Mouse (Mus musculus) 3T3-L1 (cell line): ENCODE measurements around the gene Amdhd2.

Source experiments
- DNase-seq: peaks from one replicate; pipeline ENCODE4 v3.0.0-alpha.2; 2015; ENCODE audit warnings: low read depth, low spot score

The Amdhd2 gene

DNA sequence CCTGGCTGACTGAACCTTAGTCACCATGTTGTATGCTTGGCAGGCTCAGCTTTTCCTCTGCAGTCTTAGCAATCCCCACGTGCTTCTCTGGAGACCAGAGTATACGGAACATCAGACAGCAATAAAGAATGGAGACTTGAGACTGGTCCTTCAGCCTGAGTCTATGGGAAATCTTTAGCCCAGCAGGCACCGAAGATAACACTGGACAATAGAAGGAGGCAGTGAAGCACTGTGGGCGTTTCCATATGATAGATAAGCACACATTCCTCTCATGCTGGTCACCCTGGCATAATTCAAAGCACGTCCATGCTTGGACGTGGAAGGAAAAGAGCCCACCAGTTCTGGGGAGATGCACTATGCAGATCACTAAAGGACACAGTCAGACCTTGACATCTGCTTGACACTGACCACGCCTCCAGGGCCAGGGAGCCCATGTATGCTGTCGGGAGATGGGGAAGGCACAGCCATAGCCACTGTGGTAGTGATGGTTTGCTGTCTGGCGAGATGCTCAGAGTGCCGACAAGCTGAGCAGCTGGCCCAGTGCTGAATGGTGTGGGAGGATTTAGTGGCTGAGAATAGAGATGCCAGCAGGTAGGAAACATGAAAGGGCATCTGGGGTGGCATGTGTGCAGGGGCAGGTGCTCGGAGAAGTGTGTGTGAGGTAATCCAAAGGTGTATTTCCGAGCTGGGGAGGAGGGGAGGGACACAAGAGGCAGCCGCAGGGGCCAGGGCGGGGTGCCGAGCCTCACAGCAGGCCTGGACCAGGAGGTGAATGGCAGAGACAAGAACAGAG lies 33.7 kb upstream of the Amdhd2 start:
- DNase-seq: peak; percentile 26

DNA sequence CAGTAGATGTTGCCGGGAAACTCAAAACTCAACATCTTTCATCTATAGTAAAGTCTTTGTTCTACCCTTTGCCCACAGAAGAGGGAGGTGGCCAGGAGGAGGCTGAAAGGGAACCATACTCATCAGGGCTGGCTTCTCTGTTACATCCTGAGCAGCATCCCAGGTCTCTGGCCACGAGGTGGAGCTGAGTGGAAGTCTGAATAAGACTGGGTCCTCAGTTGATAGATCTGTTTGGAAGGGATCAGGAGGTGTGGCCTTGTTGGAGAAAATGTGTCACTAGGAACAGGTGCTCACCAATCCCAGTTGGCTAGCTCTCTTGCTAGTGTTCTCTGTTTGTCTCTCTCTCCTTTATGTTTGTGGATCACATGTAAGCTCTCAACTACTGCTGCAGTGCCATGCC lies 31.8 kb upstream of the Amdhd2 start:
- DNase-seq: no peak

DNA sequence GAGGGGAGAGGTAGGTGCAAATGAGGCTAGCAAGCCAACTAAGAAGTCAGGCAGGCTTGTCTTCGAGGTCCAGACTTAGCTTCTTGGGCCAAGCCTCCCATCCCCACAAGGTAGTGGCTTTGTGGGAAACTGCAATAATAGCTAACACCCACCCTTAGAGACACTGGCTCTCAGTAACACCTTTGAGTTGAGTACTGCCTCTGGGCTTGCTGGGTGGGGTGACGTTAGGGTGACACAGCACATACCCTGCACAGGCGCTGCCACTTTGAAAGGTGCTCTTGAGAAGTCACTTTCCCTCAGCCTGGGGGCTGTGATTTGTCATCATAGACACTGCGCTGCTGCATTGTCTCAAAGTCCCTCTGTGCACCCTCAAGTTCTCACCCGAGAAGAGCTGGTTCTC lies 30.2 kb upstream of the Amdhd2 start:
- DNase-seq: no peak

DNA sequence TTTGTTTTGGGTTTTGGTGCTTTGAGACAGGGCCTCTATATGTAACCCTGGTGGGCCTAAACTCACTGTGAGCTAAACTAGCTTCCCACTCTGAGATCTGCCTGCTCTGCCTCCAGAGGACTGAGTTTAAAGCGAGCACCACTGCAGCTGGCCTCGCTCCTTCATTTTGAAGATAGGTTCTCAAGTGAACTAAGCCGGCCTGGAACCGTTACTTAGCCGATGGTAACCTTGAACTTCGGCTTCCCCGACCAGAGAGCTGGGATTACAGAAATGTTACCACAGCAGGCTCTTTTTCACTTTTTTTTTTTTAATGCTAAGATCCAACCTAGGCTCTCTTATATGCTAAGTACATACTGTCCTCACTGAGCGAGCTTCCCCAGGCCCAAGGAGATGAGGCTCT lies 29.7 kb upstream of the Amdhd2 start:
- no peak for DNase-seq

DNA sequence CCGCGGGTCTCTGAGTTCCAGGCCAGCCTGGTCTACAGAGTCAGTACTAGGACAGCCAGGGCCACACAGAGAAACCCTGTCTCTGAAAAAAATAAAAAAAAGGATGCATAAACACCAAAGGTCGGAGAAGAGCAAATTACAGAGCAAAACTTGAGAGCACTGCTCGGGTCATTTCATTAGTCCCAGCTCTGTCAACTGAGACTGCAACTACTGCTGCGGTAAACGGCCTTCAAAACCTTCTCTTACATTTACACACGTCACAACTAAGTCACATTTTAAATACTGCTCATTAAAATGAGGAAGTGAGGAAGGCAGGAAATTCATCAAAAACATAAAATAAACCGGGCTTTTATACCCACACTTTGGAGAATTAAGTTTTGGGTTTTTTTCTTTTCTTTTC lies 29.3 kb upstream of the Amdhd2 start:
- no peak for DNase-seq

DNA sequence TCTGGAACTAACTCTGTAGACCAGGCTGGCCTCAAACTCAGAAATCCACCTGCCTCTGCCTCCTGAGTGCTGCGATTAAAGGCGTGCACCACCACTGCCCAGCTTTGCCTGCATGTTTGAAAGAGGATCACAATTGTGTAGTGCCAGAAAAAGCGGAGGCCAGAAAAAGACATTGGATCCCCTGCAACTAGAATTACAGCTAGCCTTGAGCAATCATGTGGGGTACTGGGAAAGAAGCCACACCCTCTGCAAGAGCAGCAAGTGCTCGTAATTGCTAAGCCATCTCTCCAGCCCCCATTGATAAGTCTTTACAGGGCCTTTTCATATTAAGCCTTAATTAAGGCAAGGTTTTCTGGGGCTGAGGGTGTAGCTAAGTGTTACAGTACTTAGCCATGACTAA lies 27.9 kb upstream of the Amdhd2 start:
- DNase-seq: no peak

DNA sequence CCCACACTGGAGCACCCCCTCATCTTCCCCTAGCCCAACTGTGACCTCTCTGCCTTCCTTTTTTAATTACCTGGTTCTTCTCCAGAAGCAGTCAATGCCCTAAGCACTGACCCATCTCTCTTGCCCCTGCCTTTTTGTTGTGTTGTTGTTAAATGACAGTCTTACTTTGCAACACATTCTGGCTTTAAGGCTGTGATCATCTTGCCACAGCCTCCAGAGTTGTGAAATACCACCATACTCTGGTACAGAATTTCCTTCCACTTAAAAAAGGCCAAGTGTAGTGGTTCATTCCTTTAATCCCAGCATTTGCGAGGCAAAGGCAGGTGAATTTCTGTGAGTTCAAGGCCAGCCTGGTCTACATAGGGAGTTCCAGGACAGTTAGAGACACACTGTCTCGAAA lies 27.4 kb upstream of the Amdhd2 start:
- DNase-seq: no peak

DNA sequence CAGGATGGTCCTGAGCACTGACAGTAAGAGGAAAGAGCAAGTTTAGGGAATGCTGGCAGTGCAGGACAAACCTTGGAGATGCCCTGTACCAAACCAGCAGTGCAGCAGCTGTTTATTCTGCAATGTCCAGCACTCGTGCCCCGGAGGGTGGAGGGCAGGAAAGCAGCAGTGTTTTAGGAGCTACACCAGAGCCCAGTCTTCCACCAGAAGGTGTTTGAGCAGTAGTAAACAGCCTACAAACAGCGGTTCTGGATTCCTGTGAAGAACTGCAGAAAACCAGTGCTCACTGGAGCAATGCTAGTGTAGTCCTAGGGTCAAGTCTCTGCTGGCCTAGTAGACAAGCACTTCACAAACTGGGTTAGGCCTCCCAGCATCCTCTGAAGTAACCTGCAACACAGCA lies 10.7 kb upstream of the Amdhd2 start:
- no peak for DNase-seq

DNA sequence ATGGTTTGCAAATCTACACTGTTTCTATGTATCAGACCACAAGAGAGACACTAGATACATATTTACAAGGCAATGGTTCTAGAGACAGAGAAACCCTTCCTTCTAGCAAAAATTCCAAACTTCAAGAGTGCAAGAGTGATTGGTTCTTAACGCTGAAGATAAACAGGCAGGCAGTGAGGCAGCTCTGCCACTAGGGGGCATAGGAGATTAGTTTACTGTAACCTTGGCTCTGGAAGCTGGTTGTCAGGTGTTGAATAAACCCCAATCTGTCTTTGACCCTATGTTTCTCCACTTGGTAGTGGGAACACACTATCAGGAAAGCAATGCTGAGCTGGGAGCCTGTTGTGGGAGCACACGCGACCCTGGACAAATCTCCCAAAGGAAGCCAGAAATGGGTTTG lies 9.9 kb upstream of the Amdhd2 start:
- peak; percentile 87 for DNase-seq

DNA sequence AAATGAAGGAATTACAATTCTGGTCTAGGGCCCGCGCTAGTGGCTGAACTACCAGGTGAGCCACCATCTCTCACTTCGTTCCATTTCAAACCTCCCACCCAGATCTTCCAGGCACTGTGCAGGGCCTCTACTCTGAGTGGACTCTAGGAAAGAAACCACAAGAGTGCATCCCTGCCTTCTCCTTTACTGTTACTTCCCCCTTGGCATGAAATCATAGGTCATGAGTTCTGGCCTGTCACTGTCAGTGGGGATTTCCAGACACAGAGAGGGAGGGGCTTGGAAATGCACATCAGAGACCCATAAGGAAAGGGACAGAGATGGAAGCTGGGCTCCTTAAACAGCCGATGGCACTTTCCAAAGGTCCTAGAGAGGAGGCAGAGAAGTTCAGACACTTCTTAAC lies 8.2 kb upstream of the Amdhd2 start:
- DNase-seq: no peak

DNA sequence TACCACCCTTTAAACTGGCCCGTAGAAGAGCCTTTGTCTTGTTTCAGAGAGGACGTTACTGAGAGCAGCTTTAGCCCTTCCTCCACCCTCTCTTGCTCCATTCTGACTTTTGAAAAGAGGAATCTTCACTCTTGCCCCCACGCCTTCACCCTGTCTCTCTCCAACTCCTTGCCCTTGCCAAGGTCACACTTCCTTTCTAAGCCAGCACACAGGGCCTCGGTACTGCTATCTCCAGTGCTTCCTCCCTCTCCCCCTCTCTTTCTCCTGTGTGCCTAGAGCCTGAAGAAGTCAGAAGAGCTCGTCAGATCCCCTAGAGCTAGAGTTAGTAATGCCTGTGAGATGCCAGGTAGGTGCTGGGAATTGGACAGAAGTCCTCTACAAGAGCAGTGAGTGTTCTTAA lies 7.2 kb upstream of the Amdhd2 start:
- no peak for DNase-seq

DNA sequence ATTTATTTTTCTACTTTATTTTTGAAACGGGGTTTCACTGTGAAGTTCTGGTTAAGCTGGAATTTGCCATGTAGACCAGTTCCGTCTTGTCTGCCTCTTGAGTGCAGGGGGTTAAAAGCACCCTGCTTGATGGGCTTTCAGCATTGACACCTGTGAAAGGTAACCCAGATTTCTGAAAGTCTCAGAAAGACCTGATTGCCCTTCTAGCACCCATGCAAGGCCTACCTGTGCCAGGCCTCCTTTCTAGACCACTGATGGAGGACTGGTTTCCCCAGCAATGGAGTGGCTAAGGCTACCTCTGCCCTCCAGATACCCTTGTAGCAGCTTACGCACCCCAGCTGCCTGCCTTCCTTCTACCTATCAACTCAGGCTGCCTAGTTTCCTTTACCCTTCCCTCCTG lies 6.6 kb upstream of the Amdhd2 start:
- no peak for DNase-seq

DNA sequence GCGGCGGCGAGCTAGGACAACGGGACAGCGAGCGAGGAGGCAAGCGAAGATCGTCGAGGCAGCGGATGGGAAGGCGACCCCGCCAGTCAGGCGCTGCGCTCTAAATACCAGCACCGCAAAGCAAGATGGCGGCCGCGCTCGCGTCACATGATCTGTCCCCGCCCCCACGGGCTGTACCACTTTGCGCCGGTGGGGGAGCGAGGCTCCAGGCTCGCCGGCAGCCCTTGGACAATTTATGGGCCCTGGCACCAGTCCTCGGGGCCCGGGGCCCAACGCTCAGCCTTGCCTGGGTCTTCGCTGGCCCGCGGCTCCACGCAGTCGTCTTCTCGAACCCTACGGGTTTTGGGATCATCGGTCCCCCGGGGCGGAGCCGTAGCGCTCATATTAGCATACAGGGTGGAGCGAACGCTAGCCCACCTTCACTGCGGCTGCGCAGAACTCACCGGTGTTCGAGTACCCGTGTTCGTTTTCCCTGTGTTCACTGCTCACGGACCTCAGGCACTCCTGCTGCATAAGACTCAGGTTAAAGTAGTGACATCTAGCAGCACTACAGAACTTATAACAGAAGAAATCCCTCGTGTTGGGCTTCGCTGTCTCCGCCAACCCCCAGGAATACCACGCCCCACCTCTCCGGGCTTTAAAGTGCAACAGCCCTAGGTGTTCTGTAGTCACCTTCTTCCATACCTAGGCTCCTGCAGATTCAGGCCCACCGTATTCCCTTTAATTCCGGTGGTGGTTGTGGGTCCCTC lies 5.9 kb upstream of the Amdhd2 start, which contains the start of gene Atp6v0c:
Gene Atp6v0c, minus strand, starts transcription at position 386 of the 749 bp plus-strand sequence.
- DNase-seq: peak; percentile 97

DNA sequence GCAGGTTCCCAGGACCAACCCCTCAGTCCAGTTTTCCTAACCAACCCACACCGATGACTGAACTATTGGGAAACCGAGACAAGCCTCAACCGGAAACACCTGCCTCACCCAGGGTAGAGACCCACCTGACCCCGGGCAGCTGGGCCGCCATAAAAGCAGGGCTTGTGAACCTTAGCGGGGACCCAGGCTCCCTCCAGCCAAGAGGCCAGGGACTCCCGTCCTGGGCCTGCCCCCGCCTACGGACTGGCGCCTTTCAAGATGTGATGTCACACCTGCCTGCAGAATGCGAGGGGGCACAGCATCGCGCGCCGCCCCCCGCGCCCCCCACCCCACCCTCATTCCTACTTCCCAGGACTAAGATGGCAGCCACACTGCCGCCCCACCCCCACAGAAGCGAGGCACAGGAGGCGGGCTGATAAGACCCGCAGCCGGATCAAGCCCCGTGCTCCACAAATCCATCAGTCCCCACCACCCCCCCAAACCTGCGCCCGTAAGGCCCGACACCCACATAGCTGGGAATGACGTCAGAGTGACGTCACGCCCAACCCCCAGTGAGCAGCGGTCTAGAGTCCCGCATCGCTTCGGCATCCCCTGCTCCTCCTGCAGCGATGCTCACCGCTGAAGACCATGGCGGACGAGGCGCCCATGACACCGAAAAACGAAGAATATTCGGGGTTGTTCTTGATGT lies 5.2 kb upstream of the Amdhd2 start:
- peak; percentile 65 for DNase-seq

DNA sequence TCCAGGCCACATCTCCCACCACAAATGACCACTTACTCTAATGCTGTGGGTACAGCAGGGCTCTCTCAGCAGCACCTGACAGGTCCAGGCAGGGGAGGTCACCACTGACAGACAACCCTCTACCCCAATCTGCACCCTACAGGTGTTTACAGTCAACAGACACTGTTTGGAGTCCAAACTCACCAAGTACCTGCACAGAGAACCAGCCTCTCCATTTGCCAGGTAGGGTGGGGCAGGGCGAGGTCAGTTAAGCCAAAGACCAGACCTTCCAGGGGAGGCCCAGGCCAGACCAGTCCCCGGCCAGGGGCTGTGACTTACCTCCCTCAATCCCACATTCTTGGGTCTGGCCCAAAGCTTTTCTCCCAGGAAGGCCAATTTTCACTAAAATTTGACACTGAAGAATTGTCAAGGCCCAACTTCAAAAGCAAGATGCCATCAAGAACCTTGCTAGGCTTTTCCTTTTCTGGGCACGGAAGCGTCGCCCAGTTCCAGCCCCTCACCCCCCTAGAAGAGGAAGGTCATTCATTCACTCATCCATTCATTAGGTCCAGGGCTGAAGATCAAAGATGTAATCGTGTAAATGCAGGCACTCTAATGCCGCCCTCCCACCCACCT lies 4.4 kb upstream of the Amdhd2 start:
- no peak for DNase-seq

DNA sequence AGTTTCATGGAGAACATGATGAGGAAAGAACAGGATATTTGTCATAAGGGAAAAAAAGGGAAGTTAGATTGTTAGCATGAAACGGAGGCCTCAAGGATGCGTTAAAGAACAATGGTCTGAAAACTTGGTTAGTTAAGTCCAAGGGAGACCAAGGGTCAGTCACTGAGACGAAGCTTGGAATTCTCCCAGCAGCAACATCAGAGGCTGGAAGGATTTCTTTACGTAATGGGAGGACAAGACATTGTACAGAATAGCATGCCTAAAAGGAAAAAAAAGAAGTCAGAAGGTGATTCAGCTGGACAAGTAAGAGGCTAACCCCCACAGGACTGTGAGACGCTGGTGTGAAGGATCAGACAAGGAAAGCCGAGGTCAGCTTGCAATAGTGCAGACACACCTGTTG lies 3.6 kb upstream of the Amdhd2 start:
- no peak for DNase-seq

DNA sequence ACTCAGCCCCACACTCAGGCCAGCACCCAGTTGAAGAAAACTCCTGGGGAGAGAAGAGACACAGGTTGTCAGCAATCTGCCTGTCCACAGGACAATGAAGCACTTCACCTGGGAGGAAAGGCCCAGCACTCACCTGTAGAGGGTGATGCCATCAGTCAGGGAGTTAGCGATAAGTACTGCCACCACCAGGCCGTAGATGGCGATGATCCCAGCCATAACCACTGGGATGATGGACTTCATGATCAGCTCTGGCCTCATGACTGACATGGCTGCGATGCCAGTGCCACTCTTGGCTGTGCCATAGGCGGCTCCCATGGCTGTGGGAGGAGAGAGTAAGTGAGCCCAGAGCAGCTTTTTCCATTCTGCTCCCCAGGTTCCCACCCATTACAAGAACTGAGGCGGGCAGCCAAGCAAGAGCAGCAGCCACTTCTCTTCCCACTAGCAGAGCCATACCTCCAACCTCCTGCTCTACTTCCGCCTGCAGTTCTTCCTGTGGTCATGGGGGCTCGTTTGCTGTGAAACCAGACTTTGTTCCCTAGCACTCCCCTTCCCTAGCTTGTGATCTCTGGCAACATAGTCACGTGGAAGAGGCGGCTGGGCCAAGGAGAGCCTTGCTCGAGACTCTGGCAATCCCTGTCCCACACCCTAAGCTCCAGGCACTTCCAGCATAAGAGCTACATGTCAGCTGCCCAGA lies 1.1 kb upstream of the Amdhd2 start:
- no peak for DNase-seq

DNA sequence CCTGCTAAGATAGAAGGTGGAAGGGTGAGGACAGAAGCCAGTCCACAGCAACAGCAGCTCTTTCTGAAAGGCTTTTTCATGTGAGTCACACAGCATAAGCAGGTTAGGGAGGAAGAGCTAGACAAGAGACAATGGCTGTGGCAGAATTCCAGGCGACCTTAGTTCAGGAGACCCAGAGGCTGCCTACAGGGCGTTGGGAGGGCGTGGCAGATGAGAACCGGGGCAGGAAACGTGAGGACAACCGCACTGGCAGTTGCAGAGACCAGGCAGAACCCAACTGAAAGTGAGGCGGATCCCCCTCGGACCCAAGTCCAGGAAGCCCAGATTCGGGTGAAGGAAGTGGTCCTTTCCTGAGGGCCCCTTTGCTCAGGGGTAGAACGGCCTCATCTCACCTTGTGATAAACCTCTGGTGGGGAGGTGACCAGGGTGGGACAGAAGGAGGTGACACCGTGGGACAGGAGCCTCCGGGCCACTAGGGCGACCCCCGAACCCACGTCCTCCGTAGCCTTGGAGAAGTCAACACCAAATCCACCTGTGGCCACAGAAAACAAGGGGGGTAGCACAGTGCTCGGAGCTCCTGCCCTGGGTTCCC lies 886 bp downstream of the Amdhd2 start:
- peak; percentile 76 for DNase-seq

DNA sequence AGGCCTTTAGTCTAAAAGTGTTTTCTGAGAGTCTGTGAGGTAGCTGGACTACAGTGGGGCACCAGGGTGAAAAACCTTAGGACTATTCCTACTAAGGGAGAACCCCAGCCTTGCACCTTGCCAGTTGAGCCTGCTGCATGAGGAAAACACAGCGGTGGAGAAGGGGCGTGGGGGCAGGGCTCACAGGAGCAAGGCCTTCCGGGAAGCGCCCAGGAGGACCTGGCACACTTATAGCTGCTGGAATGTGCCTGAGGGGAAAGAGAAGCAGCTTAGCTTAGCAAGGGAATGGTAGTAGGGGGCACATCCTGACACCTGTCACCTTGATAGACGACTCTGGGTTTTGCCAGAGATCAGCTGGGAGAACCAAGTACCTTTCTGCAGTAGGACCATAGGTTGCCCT lies 2.1 kb downstream of the Amdhd2 start:
- no peak for DNase-seq

DNA sequence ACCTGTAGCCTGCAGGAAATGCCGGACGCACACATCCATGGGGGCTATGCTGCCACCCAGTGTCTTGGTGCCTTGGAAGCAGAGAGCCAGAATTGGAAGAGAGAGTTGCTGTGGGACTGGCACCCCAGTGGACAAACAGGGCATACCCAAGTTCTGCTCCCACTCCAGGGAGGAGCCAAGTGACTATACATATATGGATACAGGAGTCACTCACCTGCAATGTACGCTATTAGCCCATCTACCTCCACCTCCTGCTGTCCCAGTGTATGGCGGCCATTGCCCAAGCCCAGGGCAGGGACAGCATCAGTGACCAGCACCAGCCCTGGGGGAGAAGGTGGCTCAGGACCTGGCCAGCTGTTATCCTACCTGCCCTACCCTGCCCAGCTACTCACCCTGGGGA lies 6.0 kb downstream of the Amdhd2 start:
- DNase-seq: no peak

DNA sequence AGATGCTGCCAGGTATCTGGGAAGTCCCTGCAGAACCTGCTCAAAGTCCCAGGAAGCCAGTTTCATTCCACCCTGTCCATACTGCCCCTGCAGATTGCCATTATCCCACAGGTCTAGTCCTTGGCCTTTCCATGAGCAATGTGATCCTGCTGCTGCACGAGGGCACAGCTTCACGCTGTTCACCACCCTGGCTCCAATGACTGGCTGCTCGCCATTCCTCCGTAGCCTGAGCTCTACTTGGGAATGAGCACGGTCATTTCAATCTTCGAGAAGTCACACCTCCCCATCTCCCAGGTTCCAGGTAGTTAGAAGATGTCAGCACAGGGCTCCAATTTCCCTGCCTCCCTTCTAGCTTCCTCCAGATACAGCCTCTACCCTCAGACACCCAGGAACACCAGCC lies 6.4 kb downstream of the Amdhd2 start:
- no peak for DNase-seq
